Mouse (Mus musculus) gastrocnemius, postnatal 36 days (tissue): ENCODE data around the gene Gm5416. TPM values are rescaled to one million over a fixed set of nuclear protein-coding genes. Genes with fewer than 3 reads are reported as not detected.
"Not testable (repeated sequence)": the region's sequence is repeated elsewhere in the genome, so short reads cannot be mapped to it uniquely, and the experiment has no call there.

ENCODE experiments used
- DNase-seq, 2 experiments: peaks; one replicate each; pipeline ENCODE4 v3.0.0; 2022
- intact Hi-C: fragments of 180-260 bp; cut with DNase I; formaldehyde crosslinking; loops from one replicate; pipeline ENCODE4 v1.15.1; 2025
- long read RNA-seq, 2 experiments: library from polyadenylated mRNA; stranded (forward); transcript quantifications; one replicate each; pipeline ENCODE4 v2.0.0; 2021
- total RNA-seq, 2 experiments: library from RNA; stranded (reverse); gene quantifications; 2 replicates each; pipeline ENCODE4 v1.2.3; 2021

The Gm5416 gene
- not detected for total RNA-seq
- long read RNA-seq, experiment 1 = 0 reads
- long read RNA-seq, experiment 2 = 0 reads

GRCm38 (mm10) chr16:36209967-36210453, at the start of gene Gm5416:
TSS of gene Gm5416 (plus strand) at chr16:36210403.
- intact Hi-C loops = no loop called here
- DNase-seq = no peak

DNA sequence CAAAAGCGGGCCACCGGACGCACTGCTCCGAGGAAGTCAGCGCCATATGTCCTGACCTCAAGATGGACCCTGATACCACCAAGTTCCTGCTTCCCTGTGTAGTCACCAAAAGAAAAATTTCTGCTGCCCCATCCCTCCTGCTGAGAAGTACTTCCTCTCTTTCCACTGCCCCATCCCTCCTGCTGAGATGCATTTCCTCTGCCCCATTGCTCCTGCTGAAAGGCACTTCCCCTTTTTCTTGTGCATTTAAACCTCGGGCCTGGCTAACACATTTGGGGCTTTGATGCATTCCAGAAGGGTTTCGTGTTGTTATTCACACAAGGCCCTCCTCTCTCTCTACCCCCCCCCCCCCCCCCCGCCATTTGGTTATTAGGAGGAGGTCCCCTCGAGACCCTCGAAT, 42.4 kb upstream of the Gm5416 start:
- DNase-seq, intact Hi-C loops: not testable (repeated sequence)

DNA sequence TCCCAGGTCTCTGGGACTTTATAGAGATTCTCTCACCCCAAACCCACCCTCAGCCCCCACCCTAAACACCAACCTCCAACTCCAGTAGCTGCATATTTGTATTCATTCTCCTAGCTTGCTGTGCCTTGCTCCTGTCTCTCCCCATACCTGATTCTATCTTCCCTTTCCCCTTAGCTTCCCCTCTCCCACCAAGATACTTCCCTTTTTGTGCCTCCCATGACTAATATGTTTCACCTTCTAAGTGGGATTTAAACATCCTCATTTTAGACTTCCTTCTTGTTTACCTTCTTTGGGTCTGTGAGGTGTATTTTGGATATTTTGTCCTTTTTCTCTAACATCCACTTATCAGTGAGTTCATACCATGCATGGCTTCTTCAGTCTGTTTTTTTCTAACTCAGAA, 34.1 kb upstream of the Gm5416 start:
- DNase-seq = no peak
- intact Hi-C loops = no loop called here

- DNase-seq = no peak
- intact Hi-C loops = no loop called here
These were observed 30.3 kb upstream of the Gm5416 start for GRCm38 (mm10) chr16:36179910-36180309.

DNA sequence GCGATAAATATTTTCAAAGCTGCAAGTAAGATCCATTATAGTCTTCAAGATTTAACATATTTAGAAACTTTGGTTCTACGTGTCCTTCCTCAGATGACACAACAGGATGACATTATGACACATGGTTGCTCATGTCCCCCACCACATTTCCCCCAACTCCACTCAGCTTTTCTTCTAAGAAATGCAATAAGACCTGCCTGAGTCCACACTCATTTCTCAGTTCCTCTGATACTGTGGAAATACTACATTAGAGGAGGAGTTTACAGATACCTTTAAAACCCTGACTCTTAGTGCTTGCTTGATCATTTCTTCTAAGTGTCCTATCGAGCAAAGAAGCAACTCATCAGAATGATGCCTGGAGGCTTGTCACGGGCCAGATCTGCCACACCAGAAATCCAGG, 26.3 kb upstream of the Gm5416 start, which contains the start of gene Gm5483:
Gm5483 (plus strand) TSS at position 301 of the 400 bp plus-strand sequence.
- DNase-seq, intact Hi-C loops: not testable (repeated sequence)

GRCm38 (mm10) chr16:36199226-36199625, 11.0 kb upstream of the Gm5416 start:
- intact Hi-C loops = no loop called here
- DNase-seq = no peak

DNA sequence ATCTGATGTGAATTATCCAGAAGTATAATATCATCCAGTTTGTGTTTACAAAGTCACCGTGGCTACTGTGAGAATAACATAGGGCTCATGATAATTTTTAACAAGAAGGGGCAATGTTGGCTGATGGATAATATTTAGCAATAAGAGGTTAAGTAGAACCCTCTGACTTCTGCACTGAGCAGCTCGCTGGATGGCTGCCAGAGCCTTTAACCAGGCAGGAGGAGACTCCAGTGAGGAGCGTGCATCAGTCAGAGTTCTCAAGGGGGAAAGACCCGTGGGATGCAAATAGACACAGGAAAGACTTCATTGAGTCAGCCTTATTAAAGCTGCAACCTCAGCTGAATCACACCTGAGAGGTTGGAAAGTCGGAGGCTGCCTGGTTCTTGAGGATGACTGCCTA, 6.4 kb upstream of the Gm5416 start:
- intact Hi-C loops = no loop called here

GRCm38 (mm10) chr16:36205684-36206083, 4.5 kb upstream of the Gm5416 start:
- not testable (repeated sequence) for DNase-seq

More for the DNA sequence above, 6.4 kb upstream of the Gm5416 start:
- DNase-seq = no peak

DNA sequence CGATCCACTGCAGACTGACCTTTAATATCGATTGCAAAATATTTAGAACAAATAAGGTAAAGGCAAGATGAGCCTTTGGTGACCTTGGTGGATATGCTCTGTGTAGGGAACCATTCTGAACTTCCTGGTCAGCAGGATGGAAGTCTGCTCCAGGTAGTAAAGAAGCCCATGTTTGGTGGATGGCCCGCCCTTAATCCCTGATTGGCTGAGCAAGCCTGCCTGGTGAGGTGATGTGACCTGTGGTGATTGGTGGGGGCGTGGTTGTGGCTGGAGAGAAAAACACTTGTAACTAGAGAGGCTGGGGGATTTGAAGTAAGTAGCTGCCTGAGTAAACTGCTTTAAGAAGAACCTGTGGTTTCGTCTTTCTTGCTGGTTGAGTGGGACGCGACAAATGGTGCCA, 11.0 kb downstream of the Gm5416 start, which contains the start of gene 2010005H15Rik:
2010005H15Rik (plus strand) TSS at position 301 of the 400 bp plus-strand sequence.
- DNase-seq, intact Hi-C loops: not testable (repeated sequence)

More at GRCm38 (mm10) chr16:36205684-36206083, 4.5 kb upstream of the Gm5416 start:
- intact Hi-C loops = not testable (repeated sequence)

DNA sequence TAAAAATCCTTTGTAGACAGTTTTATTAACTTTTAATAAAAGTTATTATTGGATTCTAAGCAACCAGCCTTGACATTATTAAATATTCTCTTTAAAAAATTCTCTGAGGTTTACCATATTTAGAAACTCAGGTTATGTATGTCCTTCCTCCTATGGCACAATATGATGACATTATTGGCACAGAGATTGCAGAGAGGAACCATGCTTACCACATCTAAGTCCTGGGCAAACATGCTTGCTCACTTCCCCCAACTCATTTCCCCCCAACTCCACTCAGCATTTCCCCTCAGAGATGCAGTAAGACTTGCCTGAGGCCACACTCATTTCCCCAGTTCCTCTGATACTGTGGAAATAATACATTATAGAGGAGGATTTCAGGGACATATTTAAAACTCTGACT, 50.4 kb downstream of the Gm5416 start:
- intact Hi-C loops, DNase-seq: not testable (repeated sequence)

Other genes starting within 250 kb of the Gm5416 start
- gene Kpna1, start 231.7 kb upstream of the Gm5416 start, total RNA-seq = 100 to 1,000 TPM; 156 to 177 TPM
- 1 to 10 TPM; 1.2 to 1.8 TPM for gene Wdr5b, start 169.2 kb upstream of the Gm5416 start, total RNA-seq
- gene Fam162a, start 138.8 kb upstream of the Gm5416 start, total RNA-seq = 100 to 1,000 TPM; 108 to 113 TPM
- gene Ccdc58, start 138.7 kb upstream of the Gm5416 start, total RNA-seq = 10 to 100 TPM; 25.5 to 28.4 TPM
- gene Csta1, start 79.2 kb upstream of the Gm5416 start, total RNA-seq = not detected
- gene Stfa2l1, start 53.6 kb upstream of the Gm5416 start, total RNA-seq = not detected
- not detected for gene Gm5483, start 26.2 kb upstream of the Gm5416 start, total RNA-seq
- not detected for gene 2010005H15Rik, start 11.1 kb downstream of the Gm5416 start, total RNA-seq
- not detected for gene Stfa1, start 66.5 kb downstream of the Gm5416 start, total RNA-seq
- gene BC117090, start 123.9 kb downstream of the Gm5416 start, total RNA-seq = not detected
- not detected for gene BC100530, start 157.3 kb downstream of the Gm5416 start, total RNA-seq
- not detected for gene Stfa2, start 198.1 kb downstream of the Gm5416 start, total RNA-seq
- not detected for gene Stfa3, start 245.0 kb downstream of the Gm5416 start, total RNA-seq